Mouse (Mus musculus) hindbrain, postnatal 0 days (tissue): ENCODE measurements around the gene Hras. TPM values are rescaled to one million over a fixed set of nuclear protein-coding genes. Genes with fewer than 3 reads are reported as not detected.
A peak's percentile ranks its signal among the peaks of the same experiment; 100 is the strongest.

Experiments
- ATAC-seq: fragments of 200-750 bp; cut with Nextera tagmentation; 2 replicates; pipeline ENCODE4 v1.8.0; 2017; ENCODE audit warnings: mild to moderate bottlenecking, moderate TSS enrichment, moderate library complexity
- DNase-seq: peaks from one replicate; pipeline ENCODE4 v3.0.0-alpha.2; 2015; ENCODE audit warnings: low spot score
- H3K27ac ChIP-seq: fragments of 300-500 bp; sonication (generic); 2 replicates; pipeline ENCODE4 v1.5.1; 2014; ENCODE audit warnings: mild to moderate bottlenecking
- H3K27me3 ChIP-seq: fragments of 300-500 bp; sonication (generic); 2 replicates; pipeline ENCODE4 v1.6.1; 2014; ENCODE audit warnings: low read length, mixed read lengths; ENCODE audit not compliant: insufficient read depth
- H3K36me3 ChIP-seq: fragments of 300-500 bp; sonication (generic); 2 replicates; pipeline ENCODE4 v1.6.1; 2014; ENCODE audit warnings: low read length, mixed read lengths; ENCODE audit not compliant: insufficient read depth
- H3K4me1 ChIP-seq: fragments of 300-500 bp; sonication (generic); 2 replicates; pipeline ENCODE4 v1.6.1; 2014; ENCODE audit warnings: antibody characterized with exemption, low read length, mixed read lengths; ENCODE audit not compliant: insufficient read depth
- H3K4me2 ChIP-seq: fragments of 300-500 bp; sonication (generic); 2 replicates; pipeline ENCODE4 v1.6.1; 2014; ENCODE audit warnings: low read depth, mild to moderate bottlenecking, low read length, moderate library complexity, mixed read lengths
- H3K4me3 ChIP-seq: fragments of 300-500 bp; sonication (generic); 2 replicates; pipeline ENCODE4 v1.5.1; 2014; ENCODE audit warnings: low read length
- H3K9ac ChIP-seq: fragments of 300-500 bp; sonication (generic); replicated peaks from 2 replicates; pipeline ENCODE4 v1.6.1; 2014; ENCODE audit warnings: mild to moderate bottlenecking, low read length, moderate library complexity, mixed read lengths
- H3K9me3 ChIP-seq: fragments of 300-500 bp; sonication (generic); 2 replicates; pipeline ENCODE4 v1.6.1; 2016; ENCODE audit warnings: low read length, mixed read lengths
- CTCF ChIP-seq: IDR thresholded peaks from 2 replicates; pipeline ENCODE4 v1.5.1; 2016; ENCODE audit warnings: antibody characterized with exemption, control low read depth, low read depth
- WGBS: fragments of 180-500 bp; shearing (Covaris S2); extraction: QIAGEN DNeasy Blood & Tissue Kit; methylation state at CpG from one replicate; pipeline ENCODE4 v1.1.7; 2014; 5-methylcytosine and 5-hydroxymethylcytosine counted together
- polyA plus RNA-seq: library from polyadenylated mRNA; unstranded; fragments of >200 nt; fragmentation: Nextera tagmentation; extraction: Ambion mirVana; gene quantifications from 2 replicates; pipeline ENCODE4 v1.2.1, GENCODE M21; 2015
- total RNA-seq: library from RNA; depleted of rRNA; stranded (reverse); fragments of >200 nt; gene quantifications from 2 replicates; pipeline ENCODE4 v1.2.3, GENCODE M21; 2014

Hras gene
- total and polyA plus RNA-seq, 2 experiments from 2014 or later = 120 to 204 TPM

GRCm38 (mm10) chr7:141219558-141220099 is 25.8 kb upstream of the Hras start:
- Histone ChIP-seq H3K27ac (no peak overlapping the region), H3K9me3 (no peaks in the 10 kb centered on the region), H3K4me2 (no peak overlapping the region), H3K27me3 (no peaks in the 10 kb centered on the region), H3K9ac (no peak overlapping the region), H3K4me3 (no peak overlapping the region), H3K4me1 (peaks cover 28% of the 10 kb centered on the region), H3K36me3 (no peaks in the 10 kb centered on the region)
- DNase-seq = no peak
- WGBS = 100% methylated on average over 1 of the region's 1 CpGs
- ATAC-seq = no peak
- TF ChIP-seq CTCF = no peak

GRCm38 (mm10) chr7:141218557-141219133 is 24.8 kb upstream of the Hras start:
- H3K4me1 ChIP-seq = peaks cover 28% of the 10 kb centered on the region
- ATAC-seq (no peak), DNase-seq (no peak)
- no peak overlapping the region for H3K9ac ChIP-seq
- 91% methylated on average over 5 of the region's 5 CpGs for WGBS
- no peak overlapping the region for H3K4me3 ChIP-seq
- no peak overlapping the region for H3K27ac ChIP-seq
- no peaks in the 10 kb centered on the region for H3K27me3 ChIP-seq
- no peak overlapping the region for H3K4me2 ChIP-seq
- H3K9me3 ChIP-seq = no peaks in the 10 kb centered on the region
- TF ChIP-seq CTCF = no peak
- H3K36me3 ChIP-seq = no peaks in the 10 kb centered on the region

GRCm38 (mm10) chr7:141218141-141218540 is 24.3 kb upstream of the Hras start:
- Histone ChIP-seq H3K36me3 (no peaks in the 10 kb centered on the region), H3K4me1 (peaks cover 28% of the 10 kb centered on the region), H3K4me3 (no peak overlapping the region), H3K9me3 (no peaks in the 10 kb centered on the region), H3K27me3 (no peaks in the 10 kb centered on the region), H3K27ac (no peak overlapping the region), H3K9ac (no peak overlapping the region; the same call in 1 of the 2 replicates), H3K4me2 (no peak overlapping the region)
- DNase-seq (no peak), ATAC-seq (no peak)
- no peak for TF ChIP-seq CTCF
- 77% methylated on average over 3 of the region's 3 CpGs for WGBS

- ATAC-seq = no peak
- no peak for DNase-seq
These were observed 23.7 kb upstream of the Hras start for GRCm38 (mm10) chr7:141217343-141218013.

GRCm38 (mm10) chr7:141216894-141217293 is 23.1 kb upstream of the Hras start:
- Histone ChIP-seq H3K27me3 (no peaks in the 10 kb centered on the region), H3K27ac (no peak overlapping the region), H3K4me1 (peaks cover 17% of the 10 kb centered on the region), H3K9me3 (no peaks in the 10 kb centered on the region), H3K36me3 (no peaks in the 10 kb centered on the region), H3K9ac (peak overlapping the region; percentile 63; the same call in 1 of the 2 replicates), H3K4me2 (no peak overlapping the region), H3K4me3 (no peak overlapping the region)
- DNase-seq (no peak), ATAC-seq (no peak)
- 86% methylated on average over 11 of the region's 11 CpGs for WGBS
- no peak for TF ChIP-seq CTCF

More at GRCm38 (mm10) chr7:141217343-141218013, 23.7 kb upstream of the Hras start:
- Histone ChIP-seq H3K36me3 (no peaks in the 10 kb centered on the region), H3K4me1 (peaks cover 23% of the 10 kb centered on the region), H3K9me3 (no peaks in the 10 kb centered on the region), H3K9ac (no peak overlapping the region; the same call in 1 of the 2 replicates), H3K27ac (no peak overlapping the region), H3K4me2 (no peak overlapping the region), H3K4me3 (no peak overlapping the region), H3K27me3 (no peaks in the 10 kb centered on the region)
- WGBS = 89% methylated on average over 17 of the region's 17 CpGs
- no peak for TF ChIP-seq CTCF

GRCm38 (mm10) chr7:141215880-141216733 is 22.3 kb upstream of the Hras start:
- H3K4me2 ChIP-seq = peak overlapping the region; percentile 97
- WGBS = 3% methylated on average over 41 of the region's 42 CpGs
- DNase-seq (peak; percentile 47), ATAC-seq (peak; percentile 61)
- peak overlapping the region; percentile 61 for H3K4me3 ChIP-seq
- no peaks in the 10 kb centered on the region for H3K27me3 ChIP-seq
- no peak for TF ChIP-seq CTCF
- H3K9me3 ChIP-seq = no peaks in the 10 kb centered on the region
- peak overlapping the region; percentile 63 for H3K9ac ChIP-seq
- peaks cover 13% of the 10 kb centered on the region for H3K4me1 ChIP-seq
- H3K27ac ChIP-seq = peak overlapping the region; percentile 26; the same call in 1 of the 2 replicates
- no peaks in the 10 kb centered on the region for H3K36me3 ChIP-seq
